Mouse (Mus musculus) adipocyte (in vitro differentiated cells): ENCODE results near the gene Parpbp.

Experiments used
- DNase-seq: peaks from one replicate; pipeline ENCODE4 v3.0.0-alpha.2; 2016; ENCODE audit warnings: low spot score

Gene Parpbp

DNA sequence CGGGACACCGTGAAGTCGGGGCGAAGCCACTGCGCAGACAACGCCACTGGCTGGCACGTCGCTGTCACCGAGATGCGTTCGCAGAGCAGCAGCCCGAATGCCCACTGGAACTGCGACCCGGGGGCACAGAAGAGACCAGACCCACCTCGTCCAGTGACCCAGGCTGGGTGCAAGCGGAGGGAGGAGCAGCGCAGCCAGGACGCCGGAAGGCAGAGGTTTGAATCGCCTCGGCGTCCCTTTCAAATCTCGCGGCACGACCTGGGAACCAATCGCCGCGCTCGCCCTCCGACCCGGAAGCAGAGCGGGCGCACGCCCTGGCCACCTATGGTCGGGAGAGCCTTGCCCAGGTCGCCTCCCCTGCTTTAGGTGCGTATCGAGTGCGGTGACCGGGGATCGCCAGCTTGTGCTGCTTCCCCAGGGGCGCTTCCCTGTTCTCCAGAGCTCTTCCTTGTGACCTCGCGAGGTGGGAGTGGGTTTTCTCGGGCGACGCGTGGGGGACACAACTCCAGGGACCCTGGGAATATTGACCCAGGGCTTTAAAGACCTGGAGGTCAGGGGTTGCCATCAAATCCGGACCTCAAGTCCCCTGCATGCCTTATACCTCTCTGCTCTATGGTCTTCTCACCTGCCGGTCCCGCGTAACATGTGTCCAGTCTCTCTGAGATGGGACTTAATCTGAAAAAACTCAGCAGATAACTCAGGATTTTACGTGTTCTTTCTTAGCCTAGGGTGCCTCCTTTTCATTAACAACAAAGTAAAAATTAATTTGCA lies at the start of gene Parpbp, which contains the start of gene Nup37:
TSS of gene Parpbp (minus strand) at position 235 of the 771 bp plus-strand sequence.
TSS of gene Nup37 (plus strand) at position 286 of the 771 bp plus-strand sequence.
- peak; percentile 79 for DNase-seq

DNA sequence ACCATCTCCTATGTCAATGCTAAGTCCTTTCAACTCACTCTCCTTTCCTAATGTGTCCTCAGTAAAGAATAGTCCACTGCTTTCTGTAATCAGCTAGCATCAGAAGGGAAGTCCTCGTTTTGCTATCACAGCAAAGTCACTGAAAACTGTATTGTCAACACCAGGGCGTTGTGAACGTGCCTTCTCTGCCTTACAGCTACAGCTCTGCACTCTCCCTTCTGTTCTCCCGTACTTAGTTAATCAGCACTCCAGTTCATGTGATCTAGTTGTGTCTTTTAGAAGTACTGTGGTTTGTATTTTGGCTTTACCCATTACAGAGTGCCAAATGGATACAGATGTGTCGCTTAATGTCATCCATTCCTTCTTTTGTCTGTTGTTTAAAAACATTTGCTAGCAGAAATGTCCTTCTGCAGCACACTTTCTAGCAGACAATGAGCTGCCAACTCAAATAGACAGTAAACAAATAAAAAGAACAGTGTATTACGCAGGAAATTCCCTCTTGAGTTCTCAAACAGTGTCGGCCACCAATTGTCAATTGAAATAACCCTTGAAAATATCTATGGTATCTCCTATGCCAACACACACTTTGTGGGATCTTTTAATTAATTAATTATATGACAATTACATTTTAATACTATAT lies 20.8 kb upstream of the Parpbp start:
- no peak for DNase-seq

DNA sequence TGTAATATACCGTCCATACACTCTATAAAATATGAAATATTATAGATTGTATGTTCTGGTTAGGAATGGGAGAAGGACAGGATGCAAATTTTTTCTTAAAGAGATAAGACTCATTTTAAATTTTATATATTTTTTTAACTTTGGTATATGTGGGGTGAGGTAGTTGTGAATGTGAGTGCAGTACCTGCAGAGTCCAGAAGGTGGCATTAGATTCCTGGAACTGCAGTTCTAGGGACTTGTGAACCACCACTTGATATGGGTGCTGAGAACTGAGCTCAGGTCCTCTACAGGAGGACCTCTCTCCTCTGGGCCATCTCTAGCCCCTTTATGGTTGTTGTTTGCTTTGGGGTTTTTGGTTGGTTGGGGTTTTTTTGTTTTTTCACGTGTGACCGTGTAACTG lies 19.4 kb upstream of the Parpbp start:
- DNase-seq = no peak

DNA sequence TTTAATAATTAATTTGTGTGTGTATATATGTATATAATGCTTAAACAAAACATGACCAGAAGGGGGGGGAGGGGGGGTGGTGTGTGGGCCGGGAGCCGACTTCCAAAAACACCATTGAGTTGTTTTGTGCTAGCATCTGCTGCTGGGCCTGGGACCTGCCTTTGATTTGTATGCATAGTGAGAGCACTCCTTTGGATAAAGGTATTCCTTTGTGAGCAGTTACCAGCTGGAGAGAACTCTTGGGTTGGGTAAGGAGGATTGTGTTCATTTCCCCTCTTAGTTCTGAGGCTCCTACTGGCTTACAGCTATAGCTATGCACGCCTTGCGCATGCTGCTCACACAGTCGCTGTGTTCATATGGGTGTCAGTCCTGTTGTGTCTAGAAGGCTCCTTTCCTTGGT lies 15.9 kb upstream of the Parpbp start:
- no peak for DNase-seq

DNA sequence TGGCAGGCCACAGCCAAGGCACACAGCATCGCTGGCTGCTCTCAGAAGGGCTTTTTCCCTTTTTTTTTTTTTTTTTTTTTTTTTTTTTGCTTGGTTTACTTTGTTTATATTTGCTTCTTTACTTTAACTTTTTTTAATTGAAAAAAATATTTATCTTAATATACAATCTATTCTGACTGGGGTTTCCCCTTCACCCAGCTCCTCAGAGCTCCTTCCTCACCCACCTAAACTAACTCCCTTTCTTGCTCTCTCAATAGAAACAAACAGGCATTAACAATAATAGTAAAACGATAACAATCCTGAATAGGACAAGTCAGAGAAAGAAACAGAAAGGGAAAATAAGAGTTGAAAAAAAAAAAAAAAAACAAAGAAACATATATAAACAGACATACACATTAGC lies 15.4 kb upstream of the Parpbp start:
- no peak for DNase-seq

DNA sequence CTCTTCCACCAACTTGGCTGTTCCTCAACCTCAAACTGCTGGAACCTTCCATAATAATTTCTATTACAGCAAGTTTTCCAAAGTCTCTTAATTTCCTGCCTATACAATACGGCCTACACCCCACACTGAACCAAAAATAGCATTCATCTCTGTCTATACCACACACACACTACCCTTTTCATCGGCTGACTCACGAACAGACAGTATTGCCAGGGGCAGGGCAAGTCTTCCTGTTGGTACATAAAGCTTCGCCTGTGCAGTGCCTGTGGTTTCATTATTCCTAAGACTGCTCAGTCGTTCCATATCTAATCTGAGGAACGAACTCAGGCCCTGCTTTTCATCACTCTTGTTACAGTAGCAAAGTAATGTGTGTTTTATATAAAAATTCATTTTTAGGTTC lies 4.9 kb upstream of the Parpbp start:
- no peak for DNase-seq

DNA sequence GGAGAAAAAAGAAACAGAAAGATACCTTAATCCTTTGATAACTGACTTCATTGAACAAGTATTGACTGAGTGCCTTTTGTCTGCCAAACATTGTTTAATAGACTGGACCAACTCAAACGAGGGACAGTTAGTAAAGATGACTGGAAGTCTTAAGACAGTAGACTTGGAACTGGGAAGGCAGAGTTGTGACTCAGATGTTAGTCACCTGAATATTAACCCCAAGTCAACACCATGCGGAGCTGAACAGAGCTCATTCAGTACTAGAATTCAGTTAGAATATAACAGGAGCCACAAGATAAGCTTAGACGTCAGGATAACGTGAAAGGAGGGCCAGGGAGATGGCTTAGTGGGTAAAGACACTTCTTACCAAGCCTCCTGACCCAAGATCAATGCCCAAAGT lies 3.6 kb upstream of the Parpbp start:
- no peak for DNase-seq

DNA sequence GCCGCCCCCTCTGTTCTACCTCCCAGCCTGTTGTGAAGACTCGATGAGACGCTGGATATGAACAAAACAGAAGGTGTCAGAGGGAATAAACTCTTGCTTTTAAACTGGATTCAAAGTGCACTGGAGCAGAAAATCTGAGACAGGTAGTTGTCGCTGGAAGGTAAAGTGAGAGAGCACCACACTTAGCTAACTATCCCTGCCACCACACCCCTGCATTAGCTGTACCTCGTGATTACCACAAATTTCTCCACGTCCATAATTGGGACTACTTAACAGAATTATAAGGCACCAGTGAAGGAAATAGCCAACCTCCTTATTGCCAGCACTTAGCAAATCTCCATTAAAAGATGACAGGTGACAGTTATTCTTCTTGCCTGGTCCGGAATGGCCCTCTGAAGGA lies 554 bp downstream of the Parpbp start:
- DNase-seq = no peak

DNA sequence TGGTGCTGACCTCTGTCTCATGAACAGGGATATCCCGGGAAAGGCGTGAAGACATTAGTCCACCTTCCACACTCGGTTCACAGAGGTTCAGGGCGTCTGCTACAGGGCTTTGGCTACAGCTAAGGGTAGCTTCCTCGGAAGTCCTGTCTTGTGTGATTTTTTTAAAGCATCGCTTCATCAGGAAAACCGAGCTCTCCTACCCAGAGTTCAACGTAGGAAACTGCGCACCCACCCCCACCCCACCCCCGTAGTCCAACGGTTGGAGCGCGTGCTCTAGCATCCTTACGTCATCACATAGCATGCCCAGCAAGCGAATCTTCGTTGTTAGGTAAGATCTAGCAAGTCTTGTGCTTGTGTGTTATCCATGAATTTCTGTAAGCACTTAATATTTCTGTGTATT lies 11.1 kb downstream of the Parpbp start:
- no peak for DNase-seq

DNA sequence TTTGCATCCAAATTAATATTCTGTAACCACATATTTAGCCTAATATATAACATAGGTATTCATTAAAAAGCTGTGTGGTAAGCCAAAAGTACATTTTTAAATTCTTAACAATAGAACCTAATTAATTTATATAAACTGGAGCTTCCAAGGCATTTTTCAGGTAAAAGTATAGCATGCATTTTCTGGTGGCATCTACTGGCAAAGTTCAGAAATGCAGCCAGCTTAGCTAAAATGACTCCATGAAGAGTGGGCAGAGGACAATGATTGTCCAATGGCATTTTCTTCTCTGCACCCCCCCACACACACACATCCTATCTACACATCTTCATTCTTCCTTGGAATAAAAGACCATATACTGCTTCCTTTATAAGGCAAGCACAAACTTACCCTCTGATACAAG lies 27.0 kb downstream of the Parpbp start:
- peak; percentile 22 for DNase-seq

DNA sequence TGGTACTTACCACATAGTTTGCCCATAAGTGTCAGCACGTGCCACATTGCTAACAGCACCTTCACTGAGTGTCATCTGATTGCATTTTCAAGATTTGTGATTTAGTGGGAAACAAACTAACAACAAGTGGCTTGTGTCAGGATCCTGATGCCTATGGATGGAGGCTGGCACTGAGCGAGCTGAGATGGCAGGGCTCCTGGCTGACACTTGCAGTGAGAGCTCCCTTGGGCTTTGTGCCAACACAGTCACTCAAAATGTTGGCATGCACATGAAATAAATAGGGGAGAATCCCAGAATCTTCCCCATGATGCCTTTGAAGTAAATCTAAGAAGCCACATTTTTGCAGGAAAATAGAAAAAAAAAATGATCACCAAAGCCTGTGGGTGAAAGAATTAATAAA lies 33.5 kb downstream of the Parpbp start:
- DNase-seq = no peak

DNA sequence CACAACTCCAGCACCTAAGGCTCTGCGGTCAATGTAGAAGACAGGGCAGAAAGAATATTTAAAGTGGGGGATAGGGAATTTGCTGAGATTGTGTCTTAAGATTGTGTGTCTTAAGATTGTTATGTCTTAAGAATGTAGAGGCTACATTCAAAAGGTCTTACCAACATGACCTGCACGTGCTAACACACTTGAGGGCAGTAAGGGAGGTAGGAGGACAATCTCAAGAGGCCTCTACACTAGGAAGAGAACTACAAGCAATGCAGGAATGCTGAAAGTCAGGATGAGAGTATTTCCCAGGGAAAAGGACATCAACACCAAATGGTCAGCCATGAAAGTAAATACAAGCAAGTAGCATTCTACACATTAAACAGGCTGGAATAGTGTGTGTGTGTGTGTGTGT lies 40.6 kb downstream of the Parpbp start:
- DNase-seq = no peak

DNA sequence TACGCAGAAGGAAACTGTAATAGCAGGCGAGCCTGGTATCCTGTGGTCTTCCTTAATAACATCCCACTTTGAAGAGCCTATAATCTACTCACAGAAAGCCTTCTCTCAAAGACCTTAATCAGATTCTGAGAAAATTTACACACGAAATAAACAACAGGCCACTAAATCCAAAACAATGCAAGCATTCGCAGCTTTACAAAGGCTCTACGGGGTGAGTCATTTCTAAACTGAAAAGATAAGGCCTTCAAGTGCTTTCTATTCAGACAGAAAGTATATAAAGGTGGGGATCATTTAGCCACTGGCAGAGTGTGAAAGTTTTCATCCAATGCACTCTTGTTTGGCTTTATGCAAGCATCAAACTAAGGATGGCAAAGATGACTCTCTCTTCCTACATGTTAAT lies 56.0 kb downstream of the Parpbp start, which contains the start of gene Pmch:
TSS of gene Pmch (plus strand) at position 301 of the 400 bp plus-strand sequence.
- no peak for DNase-seq

DNA sequence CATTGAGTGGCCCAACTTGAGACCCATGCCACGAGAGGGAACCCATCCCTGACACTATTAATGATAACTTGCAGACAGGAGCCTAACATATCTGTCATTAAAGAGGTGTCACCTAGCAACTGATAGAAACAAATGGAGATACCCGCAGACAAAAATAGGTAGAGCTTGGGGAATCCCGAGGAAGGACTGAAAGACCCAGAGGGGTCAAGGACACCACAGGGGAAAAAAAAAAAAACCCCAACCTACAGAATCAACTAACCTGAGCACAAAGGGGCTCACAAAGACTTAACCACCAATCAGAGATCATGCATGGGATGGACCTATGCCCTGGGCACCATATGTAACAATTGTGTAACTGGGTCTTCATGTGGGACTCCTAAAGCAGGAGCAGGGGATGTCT lies 79.4 kb downstream of the Parpbp start:
- DNase-seq = no peak

DNA sequence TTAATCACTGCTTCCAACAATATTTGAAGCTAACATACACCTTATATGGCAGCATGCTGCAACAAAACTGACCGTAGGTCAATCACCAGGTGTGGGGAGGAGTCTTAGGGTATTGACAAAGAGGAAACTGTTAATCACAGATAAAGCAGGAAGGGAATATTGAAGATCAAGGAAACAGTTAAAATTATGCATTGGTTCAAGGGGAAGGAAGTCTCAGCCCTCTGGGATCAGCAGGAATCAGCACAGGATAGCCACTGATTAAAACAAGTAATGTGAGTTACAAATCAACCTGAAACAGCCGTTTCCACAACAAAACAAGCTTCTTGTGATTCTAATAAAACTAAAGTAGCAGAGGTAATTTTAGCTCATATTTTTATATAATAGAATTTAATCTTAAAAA lies 81.9 kb downstream of the Parpbp start:
- DNase-seq = no peak

DNA sequence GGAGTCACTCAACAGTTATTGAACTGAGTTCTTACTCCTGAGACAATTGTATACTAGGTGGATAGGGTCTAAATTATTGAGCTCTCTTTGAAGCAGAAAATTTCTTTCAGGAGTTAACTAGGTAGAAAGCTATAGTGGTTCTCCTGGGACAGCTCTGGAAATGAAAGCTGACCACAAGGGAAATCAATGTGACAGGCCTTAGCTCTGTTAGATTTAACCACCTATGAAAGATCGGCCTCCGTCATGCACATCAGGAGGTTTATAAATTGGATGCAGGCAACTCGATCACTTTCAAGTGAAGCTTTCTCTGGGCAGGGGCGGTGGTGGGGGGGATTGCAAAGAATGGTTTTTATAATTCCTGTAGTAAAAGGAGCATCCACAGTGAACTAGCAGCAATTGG lies 83.3 kb downstream of the Parpbp start:
- no peak for DNase-seq

DNA sequence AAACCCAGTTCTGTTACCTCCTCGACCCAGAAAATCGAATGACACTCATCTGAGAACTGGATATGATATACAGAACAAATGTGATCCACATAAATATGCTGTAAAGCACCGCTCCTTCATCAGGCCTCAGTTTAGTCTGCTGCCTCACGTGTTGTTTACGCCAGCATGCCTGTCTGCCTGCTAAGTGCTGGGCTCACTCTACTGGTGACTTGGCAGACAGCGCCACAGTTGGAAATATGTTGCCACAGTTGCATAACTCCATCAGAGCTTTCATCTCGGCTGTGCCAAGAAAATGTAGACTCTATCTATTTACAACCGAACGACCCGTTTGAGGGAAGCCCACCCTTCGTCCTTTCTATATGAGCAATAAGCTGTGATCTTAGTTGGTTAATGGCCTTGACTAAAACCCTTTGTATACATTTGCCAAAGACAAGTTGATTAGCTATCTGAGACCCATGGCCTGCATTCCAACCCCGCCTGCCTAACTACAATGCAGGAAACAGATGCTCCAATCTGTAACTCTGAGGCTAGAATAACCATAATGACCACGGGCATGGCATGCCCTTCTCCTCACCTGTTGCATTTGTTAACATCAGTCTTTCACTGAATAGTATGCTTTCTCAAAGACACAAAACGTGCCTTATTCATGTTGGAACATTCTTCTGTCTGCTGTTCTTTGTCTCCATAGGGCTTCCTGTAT lies 89.6 kb downstream of the Parpbp start:
- DNase-seq = peak; percentile 49

DNA sequence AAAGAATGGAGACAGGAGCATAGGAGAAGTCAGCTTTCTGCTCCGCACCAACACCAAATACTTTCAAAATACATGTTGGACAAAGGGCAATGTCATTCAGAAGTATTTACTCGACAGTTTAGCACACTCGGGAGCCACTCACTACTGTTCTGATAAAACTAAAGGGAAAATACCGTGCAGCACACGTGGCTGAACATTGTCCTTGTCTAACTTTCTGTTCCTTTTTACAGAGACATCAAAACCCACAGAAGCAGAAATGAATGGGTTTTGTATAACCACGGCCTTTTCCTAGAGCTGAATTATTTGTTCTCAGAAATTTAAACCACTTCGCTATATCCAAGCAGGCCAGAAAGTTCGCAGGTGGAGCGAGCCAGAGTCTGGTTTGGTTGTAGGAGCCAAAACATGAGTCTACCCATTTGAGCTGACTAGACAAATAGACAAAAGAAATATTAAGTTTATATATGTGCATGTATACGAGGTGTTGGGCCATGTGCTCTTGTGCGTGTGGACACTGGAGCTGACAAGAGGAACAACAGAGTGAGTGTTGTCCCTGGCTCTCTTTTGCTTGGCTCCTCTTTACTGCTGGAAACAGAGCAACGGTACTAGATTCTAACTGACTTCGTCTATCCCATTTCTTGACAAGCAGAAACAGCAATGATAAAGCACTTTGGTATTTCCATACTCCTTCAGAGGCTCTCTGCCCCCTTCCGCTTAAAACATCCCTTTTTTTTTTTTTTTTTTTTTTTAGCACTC lies 92.3 kb downstream of the Parpbp start:
- peak; percentile 14 for DNase-seq

DNA sequence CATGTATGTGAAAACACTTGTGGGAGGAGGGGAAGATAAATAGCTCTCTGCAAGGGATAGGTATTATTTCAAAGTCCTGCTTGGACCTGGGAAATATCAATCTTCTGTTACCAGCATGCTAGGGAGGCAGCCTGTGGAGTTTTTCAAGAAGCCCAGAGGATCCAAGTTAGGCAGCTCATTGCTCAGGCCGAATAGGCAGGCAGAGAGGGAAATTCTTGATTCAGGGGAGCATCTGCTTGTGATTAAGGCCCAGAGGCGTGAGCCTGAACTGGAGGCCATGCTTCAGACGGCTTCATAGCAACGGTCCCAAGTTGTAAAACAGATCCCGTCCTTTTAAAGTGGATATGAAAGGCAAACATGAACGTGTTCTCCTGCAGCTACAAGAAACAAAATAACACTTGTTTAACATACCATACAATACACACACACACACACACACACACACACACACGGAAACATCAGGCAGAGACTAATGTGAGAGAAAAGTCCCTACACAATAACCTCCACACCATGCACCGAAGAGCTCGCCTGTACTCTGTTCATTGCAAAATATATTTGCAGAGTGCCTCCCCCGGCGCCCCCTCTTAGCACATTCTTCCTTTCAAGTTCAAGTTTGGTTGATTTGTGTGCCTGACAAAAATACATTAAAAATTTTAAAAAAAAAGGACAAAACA lies 100.5 kb downstream of the Parpbp start:
- DNase-seq = no peak

DNA sequence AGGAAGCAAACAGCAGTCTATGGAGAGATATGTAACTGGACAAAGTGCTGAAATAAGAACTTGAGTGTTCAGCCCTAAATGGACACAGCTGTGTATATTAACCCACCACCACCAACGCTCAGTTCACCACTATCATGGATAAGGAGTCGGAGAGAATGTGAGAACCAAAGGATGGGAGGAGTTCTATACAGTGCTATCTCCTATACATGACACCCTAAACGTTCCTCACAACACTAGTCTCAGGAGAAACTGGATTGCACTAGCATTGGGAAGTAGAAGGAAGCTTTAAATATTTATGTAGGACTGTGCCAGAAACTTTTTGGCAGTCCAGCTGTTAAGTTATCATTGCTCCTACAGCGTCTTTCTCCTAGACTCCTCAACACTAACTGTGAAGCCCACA lies 102.4 kb downstream of the Parpbp start:
- no peak for DNase-seq
